Mouse (Mus musculus): ENCODE measurements around the gene Gm20388. TPM values are rescaled to one million over a fixed set of nuclear protein-coding genes. Genes with fewer than 3 reads are reported as not detected.

The Gm20388 gene
- polyA plus RNA-seq, 1 experiment from 2014 or later: 12.4 TPM

DNA sequence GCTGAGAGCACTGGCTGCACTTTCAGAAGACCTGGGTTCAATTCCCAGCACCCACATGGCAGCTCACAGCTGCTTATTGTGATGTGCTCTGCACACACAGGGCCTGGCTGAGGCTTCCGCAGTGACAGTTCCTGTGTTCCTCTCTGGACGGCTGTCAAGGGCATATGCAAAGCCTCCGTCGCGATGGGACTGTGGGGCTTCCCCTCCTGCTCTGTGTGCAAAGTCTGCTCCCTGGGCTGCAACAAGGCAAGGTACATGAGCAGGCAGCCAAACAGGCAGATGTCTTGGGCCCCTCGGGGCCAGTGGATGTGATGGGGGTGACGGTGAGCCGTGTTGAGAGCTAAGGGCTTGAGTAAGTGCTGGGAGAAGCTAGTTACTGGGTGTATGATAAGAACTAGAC lies 1878.1 kb downstream of the Gm20388 start:
- no peak overlapping the region for H3K9ac ChIP-seq (ENCODE audit: low read depth, low read length)
- no peak for ATAC-seq
- H3K27ac ChIP-seq (ENCODE audit: low read depth, low read length): no peak overlapping the region
- no peaks in the 10 kb centered on the region for H3K27me3 ChIP-seq (replicated peaks; ENCODE audit: control insufficient read depth, insufficient read depth, low read length)
- 91% methylated on average over 8 of the region's 8 CpGs for WGBS
- no peak overlapping the region for H3K4me2 ChIP-seq (ENCODE audit: low read length)
- no peaks in the 10 kb centered on the region for H3K4me1 ChIP-seq (ENCODE audit: control insufficient read depth, insufficient read depth, low read depth, low read length)
- no peak overlapping the region for H3K4me3 ChIP-seq (ENCODE audit: low read length)
- H3K9me3 ChIP-seq (ENCODE audit: control insufficient read depth, low read length): no peaks in the 10 kb centered on the region
- peaks cover 9% of the 10 kb centered on the region for H3K36me3 ChIP-seq (ENCODE audit: control insufficient read depth, insufficient read depth, low read length)

DNA sequence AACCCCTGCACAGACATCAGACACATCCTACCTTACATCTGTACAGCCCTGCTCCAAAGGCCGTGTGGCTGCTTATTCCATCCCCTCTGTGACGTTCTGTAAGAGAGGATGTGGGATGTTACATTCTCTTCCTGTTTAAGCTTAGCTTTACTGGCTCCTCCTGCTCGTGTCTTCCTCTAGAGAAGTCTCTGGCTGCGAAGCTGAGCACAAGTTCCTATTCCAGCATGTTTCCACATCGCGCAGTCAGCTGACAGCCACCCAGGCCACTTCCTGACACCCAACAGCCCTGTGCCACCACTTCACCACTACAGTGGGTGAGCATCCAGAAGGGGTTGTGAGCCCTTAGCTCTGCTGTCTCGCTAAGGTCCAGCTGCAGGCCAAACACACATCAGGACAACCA lies 1881.5 kb downstream of the Gm20388 start:
- H3K4me2 ChIP-seq (ENCODE audit: low read length): no peak overlapping the region
- H3K4me1 ChIP-seq (ENCODE audit: control insufficient read depth, insufficient read depth, low read depth, low read length): no peaks in the 10 kb centered on the region
- H3K9me3 ChIP-seq (ENCODE audit: control insufficient read depth, low read length): no peaks in the 10 kb centered on the region
- WGBS: 82% methylated on average over 7 of the region's 7 CpGs
- no peak overlapping the region for H3K9ac ChIP-seq (ENCODE audit: low read depth, low read length)
- peaks cover 2% of the 10 kb centered on the region; the same call in 1 of the 2 replicates for H3K36me3 ChIP-seq (ENCODE audit: control insufficient read depth, insufficient read depth, low read length)
- no peak for ATAC-seq
- no peak overlapping the region for H3K27ac ChIP-seq (ENCODE audit: low read depth, low read length)
- no peaks in the 10 kb centered on the region for H3K27me3 ChIP-seq (replicated peaks; ENCODE audit: control insufficient read depth, insufficient read depth, low read length)
- no peak overlapping the region for H3K4me3 ChIP-seq (ENCODE audit: low read length)

GRCm38 (mm10) chr8:121792627-121793026 lies 1882.0 kb downstream of the Gm20388 start:
- Histone ChIP-seq H3K36me3 (ENCODE audit: control insufficient read depth, insufficient read depth, low read length) (peaks cover 2% of the 10 kb centered on the region; the same call in 1 of the 2 replicates), H3K4me2 (ENCODE audit: low read length) (no peak overlapping the region), H3K27ac (ENCODE audit: low read depth, low read length) (no peak overlapping the region), H3K9ac (ENCODE audit: low read depth, low read length) (no peak overlapping the region), H3K4me3 (ENCODE audit: low read length) (no peak overlapping the region), H3K4me1 (ENCODE audit: control insufficient read depth, insufficient read depth, low read depth, low read length) (no peaks in the 10 kb centered on the region), H3K9me3 (ENCODE audit: control insufficient read depth, low read length) (no peaks in the 10 kb centered on the region), H3K27me3 (replicated peaks; ENCODE audit: control insufficient read depth, insufficient read depth, low read length) (no peaks in the 10 kb centered on the region)
- WGBS: 74% methylated on average over 4 of the region's 4 CpGs
- ATAC-seq: no peak

DNA sequence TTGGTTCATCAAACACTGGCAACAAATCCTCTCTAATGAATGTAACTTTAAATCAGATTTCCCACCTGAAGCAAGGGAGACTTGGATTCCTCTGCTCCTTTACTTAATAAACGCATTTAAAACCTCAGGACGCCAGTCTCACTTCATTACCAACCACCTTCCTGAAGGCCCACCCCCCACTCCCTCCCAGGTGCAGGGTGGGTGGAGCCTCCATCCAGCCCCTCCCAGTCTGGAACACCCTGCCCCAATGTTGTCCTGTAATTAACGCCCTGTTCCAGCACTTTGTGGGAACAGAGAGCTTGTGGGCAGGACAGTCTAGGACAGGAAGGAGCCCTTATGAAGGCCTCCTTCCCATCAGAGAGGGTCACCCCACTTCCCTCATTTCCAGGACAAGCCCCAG lies 1883.5 kb downstream of the Gm20388 start:
- no peak overlapping the region for H3K27ac ChIP-seq (ENCODE audit: low read depth, low read length)
- ATAC-seq: no peak
- H3K36me3 ChIP-seq (ENCODE audit: control insufficient read depth, insufficient read depth, low read length): peaks cover 9% of the 10 kb centered on the region
- H3K4me3 ChIP-seq (ENCODE audit: low read length): no peak overlapping the region
- no peaks in the 10 kb centered on the region for H3K27me3 ChIP-seq (replicated peaks; ENCODE audit: control insufficient read depth, insufficient read depth, low read length)
- 44% methylated on average over 3 of the region's 3 CpGs for WGBS
- H3K4me2 ChIP-seq (ENCODE audit: low read length): no peak overlapping the region
- H3K9ac ChIP-seq (ENCODE audit: low read depth, low read length): no peak overlapping the region
- no peaks in the 10 kb centered on the region for H3K9me3 ChIP-seq (ENCODE audit: control insufficient read depth, low read length)
- no peaks in the 10 kb centered on the region for H3K4me1 ChIP-seq (ENCODE audit: control insufficient read depth, insufficient read depth, low read depth, low read length)

DNA sequence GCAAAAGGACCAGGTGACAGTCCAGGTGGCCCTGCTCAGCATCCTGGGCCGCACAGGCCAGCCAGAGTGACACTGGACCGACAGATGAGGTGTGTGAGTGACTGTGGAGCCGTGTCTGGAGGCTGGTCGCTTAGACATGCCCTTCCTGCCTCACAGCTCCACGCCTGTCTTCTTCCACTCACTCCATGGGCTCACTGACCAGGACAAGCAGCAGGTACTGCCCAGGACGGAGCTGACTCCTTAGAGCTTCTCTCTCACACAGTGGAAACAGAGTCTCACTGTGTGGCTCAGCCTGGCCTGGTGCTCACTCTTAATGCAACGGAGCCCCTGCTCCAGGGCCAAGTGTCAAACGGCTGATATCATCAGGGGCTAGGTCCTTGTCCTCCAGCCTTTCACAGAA lies 1884.8 kb downstream of the Gm20388 start:
- H3K4me1 ChIP-seq (ENCODE audit: control insufficient read depth, insufficient read depth, low read depth, low read length): no peaks in the 10 kb centered on the region
- no peak overlapping the region for H3K27ac ChIP-seq (ENCODE audit: low read depth, low read length)
- no peak overlapping the region for H3K4me3 ChIP-seq (ENCODE audit: low read length)
- no peak for ATAC-seq
- no peaks in the 10 kb centered on the region for H3K27me3 ChIP-seq (replicated peaks; ENCODE audit: control insufficient read depth, insufficient read depth, low read length)
- WGBS: 93% methylated on average over 8 of the region's 8 CpGs
- H3K36me3 ChIP-seq (ENCODE audit: control insufficient read depth, insufficient read depth, low read length): peaks cover 11% of the 10 kb centered on the region
- H3K9ac ChIP-seq (ENCODE audit: low read depth, low read length): no peak overlapping the region
- no peaks in the 10 kb centered on the region for H3K9me3 ChIP-seq (ENCODE audit: control insufficient read depth, low read length)
- H3K4me2 ChIP-seq (ENCODE audit: low read length): no peak overlapping the region

DNA sequence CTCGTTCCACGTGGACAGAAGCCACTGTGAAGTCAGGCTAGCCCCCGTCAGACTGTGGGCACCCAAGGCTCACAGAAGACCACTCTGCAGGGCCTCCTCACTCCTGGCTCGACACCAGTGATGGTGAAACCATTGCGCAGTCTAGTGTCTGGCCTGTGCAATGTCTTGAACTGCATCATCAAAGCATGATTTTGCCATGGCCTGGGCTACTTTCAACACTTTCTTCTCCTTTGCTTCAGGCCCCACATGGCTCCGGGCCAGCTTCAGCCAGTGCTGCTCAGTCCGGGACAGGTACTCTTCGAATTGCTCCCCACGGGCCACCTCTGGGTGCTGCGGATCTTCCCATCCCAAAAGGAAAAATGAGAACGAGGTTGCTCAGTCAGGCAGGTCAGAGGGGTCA lies 1885.8 kb downstream of the Gm20388 start:
- Histone ChIP-seq H3K4me3 (ENCODE audit: low read length) (no peak overlapping the region), H3K9me3 (ENCODE audit: control insufficient read depth, low read length) (no peaks in the 10 kb centered on the region), H3K9ac (ENCODE audit: low read depth, low read length) (no peak overlapping the region), H3K4me1 (ENCODE audit: control insufficient read depth, insufficient read depth, low read depth, low read length) (no peaks in the 10 kb centered on the region), H3K27ac (ENCODE audit: low read depth, low read length) (no peak overlapping the region), H3K4me2 (ENCODE audit: low read length) (no peak overlapping the region), H3K36me3 (ENCODE audit: control insufficient read depth, insufficient read depth, low read length) (peaks cover 13% of the 10 kb centered on the region), H3K27me3 (replicated peaks; ENCODE audit: control insufficient read depth, insufficient read depth, low read length) (no peaks in the 10 kb centered on the region)
- WGBS: 95% methylated on average over 11 of the region's 11 CpGs
- ATAC-seq: no peak

- no peaks in the 10 kb centered on the region for H3K9me3 ChIP-seq (ENCODE audit: control insufficient read depth, low read length)
- H3K4me2 ChIP-seq (ENCODE audit: low read length): no peak overlapping the region
- H3K4me1 ChIP-seq (ENCODE audit: control insufficient read depth, insufficient read depth, low read depth, low read length): no peaks in the 10 kb centered on the region
- H3K4me3 ChIP-seq (ENCODE audit: low read length): no peak overlapping the region
- no peak overlapping the region for H3K9ac ChIP-seq (ENCODE audit: low read depth, low read length)
- no peak overlapping the region for H3K27ac ChIP-seq (ENCODE audit: low read depth, low read length)
- H3K27me3 ChIP-seq (replicated peaks; ENCODE audit: control insufficient read depth, insufficient read depth, low read length): no peaks in the 10 kb centered on the region
- peaks cover 14% of the 10 kb centered on the region for H3K36me3 ChIP-seq (ENCODE audit: control insufficient read depth, insufficient read depth, low read length)
- no peak for ATAC-seq
- 97% methylated on average over 6 of the region's 6 CpGs for WGBS
Observed at GRCm38 (mm10) chr8:121798401-121798800, 1887.8 kb downstream of the Gm20388 start.

DNA sequence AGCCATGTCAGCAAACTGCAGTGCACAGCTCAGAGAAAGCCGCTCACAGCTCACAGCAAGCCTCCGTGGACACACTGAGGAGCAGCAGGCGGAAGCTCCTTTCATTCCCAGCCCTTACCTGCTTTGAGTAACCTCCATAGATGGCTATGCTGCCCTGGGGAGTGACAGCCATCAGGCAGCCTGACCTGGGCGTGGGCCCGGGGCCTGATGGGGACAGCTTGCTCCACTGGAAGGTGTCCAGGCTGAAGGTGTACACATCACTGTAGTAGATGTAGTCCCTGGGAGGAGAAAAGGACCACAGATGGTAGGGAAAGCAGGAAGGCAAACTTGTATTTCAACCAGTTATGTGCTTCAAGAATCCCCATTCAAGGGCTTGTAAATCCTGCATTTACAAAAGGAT lies 1894.2 kb downstream of the Gm20388 start:
- H3K27me3 ChIP-seq (replicated peaks; ENCODE audit: control insufficient read depth, insufficient read depth, low read length): no peaks in the 10 kb centered on the region
- no peak overlapping the region for H3K4me2 ChIP-seq (ENCODE audit: low read length)
- H3K9me3 ChIP-seq (ENCODE audit: control insufficient read depth, low read length): no peaks in the 10 kb centered on the region
- H3K27ac ChIP-seq (ENCODE audit: low read depth, low read length): no peak overlapping the region
- no peak overlapping the region for H3K4me3 ChIP-seq (ENCODE audit: low read length)
- 96% methylated on average over 5 of the region's 5 CpGs for WGBS
- no peak for ATAC-seq
- H3K4me1 ChIP-seq (ENCODE audit: control insufficient read depth, insufficient read depth, low read depth, low read length): no peaks in the 10 kb centered on the region
- H3K36me3 ChIP-seq (ENCODE audit: control insufficient read depth, insufficient read depth, low read length): peaks cover 19% of the 10 kb centered on the region
- H3K9ac ChIP-seq (ENCODE audit: low read depth, low read length): no peak overlapping the region

GRCm38 (mm10) chr8:121806126-121806525 lies 1895.5 kb downstream of the Gm20388 start:
- WGBS: 94% methylated on average over 13 of the region's 13 CpGs
- H3K36me3 ChIP-seq (ENCODE audit: control insufficient read depth, insufficient read depth, low read length): peaks cover 19% of the 10 kb centered on the region

GRCm38 (mm10) chr8:121808032-121808431 lies 1897.4 kb downstream of the Gm20388 start:
- Histone ChIP-seq H3K9ac (ENCODE audit: low read depth, low read length) (no peak overlapping the region), H3K4me2 (ENCODE audit: low read length) (no peak overlapping the region), H3K4me3 (ENCODE audit: low read length) (no peak overlapping the region), H3K4me1 (ENCODE audit: control insufficient read depth, insufficient read depth, low read depth, low read length) (no peaks in the 10 kb centered on the region), H3K27ac (ENCODE audit: low read depth, low read length) (no peak overlapping the region), H3K36me3 (ENCODE audit: control insufficient read depth, insufficient read depth, low read length) (peaks cover 20% of the 10 kb centered on the region), H3K27me3 (replicated peaks; ENCODE audit: control insufficient read depth, insufficient read depth, low read length) (no peaks in the 10 kb centered on the region), H3K9me3 (ENCODE audit: control insufficient read depth, low read length) (no peaks in the 10 kb centered on the region)
- ATAC-seq: no peak
- WGBS: 83% methylated on average over 11 of the region's 11 CpGs

More at GRCm38 (mm10) chr8:121806126-121806525, 1895.5 kb downstream of the Gm20388 start:
- H3K9me3 ChIP-seq (ENCODE audit: control insufficient read depth, low read length): no peaks in the 10 kb centered on the region
- H3K4me3 ChIP-seq (ENCODE audit: low read length): no peak overlapping the region
- H3K27me3 ChIP-seq (replicated peaks; ENCODE audit: control insufficient read depth, insufficient read depth, low read length): no peaks in the 10 kb centered on the region
- H3K4me2 ChIP-seq (ENCODE audit: low read length): no peak overlapping the region
- H3K27ac ChIP-seq (ENCODE audit: low read depth, low read length): no peak overlapping the region
- no peak for ATAC-seq
- H3K9ac ChIP-seq (ENCODE audit: low read depth, low read length): no peak overlapping the region
- no peaks in the 10 kb centered on the region for H3K4me1 ChIP-seq (ENCODE audit: control insufficient read depth, insufficient read depth, low read depth, low read length)
